Comparison of ENCODE assay signal across 28 mouse cellular contexts in genomic region chr10:13125811-13126210, GRCm38 (mm10). TPM values are rescaled to one million over a fixed set of nuclear protein-coding genes. Genes with fewer than 3 reads are reported as not detected.
DNase-seq lines count a peak whose midpoint lies in the region; ATAC-seq and TF ChIP-seq lines count a peak whose summit lies in the region.
"Had no signal": no experiment of that assay in that cellular context is flagged by ENCODE, and none has a peak within 500 bp of the region (broad histone marks: within the 10 kb centered on the region; RNA-seq: fewer than 3 reads in every experiment).

No protein-coding gene starts in this region.

- no peak overlapping the region for H3K4me3 ChIP-seq in intestine, embryonic 14.5 days (ENCODE audit: low read depth, low read length)
- H3K4me3 ChIP-seq in intestine, postnatal 0 days (ENCODE audit: low read depth, low read length), result no peak overlapping the region
- H3K4me3 ChIP-seq in midbrain, embryonic 16.5 days (ENCODE audit: low read depth, low read length), result no peak overlapping the region
- no peak overlapping the region for H3K4me3 ChIP-seq in midbrain, postnatal 0 days (ENCODE audit: low read depth, low read length)
- H3K4me3 ChIP-seq in limb, embryonic 10.5 days, result no peak overlapping the region
- H3K4me3 ChIP-seq in gastrocnemius, adult 2 months, result no peak overlapping the region
- H3K4me3 ChIP-seq: embryonic facial prominence, embryonic 10.5 days; embryonic facial prominence, embryonic 12.5 days; forebrain, embryonic 12.5 days had no signal

- peak; percentile 36 for DNase-seq in heart, adult 11 months
- DNase-seq in heart, postnatal 10 days, result no peak
- peak; percentile 33 for DNase-seq in intestine, embryonic 14.5 days (ENCODE audit: low spot score)
- no peak for DNase-seq in midbrain, postnatal 0 days (ENCODE audit: low spot score)
- peak; percentile 3 for DNase-seq in limb, embryonic 10.5 days (ENCODE audit: low spot score)
- no peak for DNase-seq in gastrocnemius, adult 2 months
- DNase-seq: adrenal gland, adult 8-10 months; adrenal gland, postnatal 14 days; adrenal gland, postnatal 36 days; cerebellum, adult 11-12 months; cerebellum, adult 2 months; cerebellum, adult 9-10 months; cerebellum, postnatal 10 days; cerebellum, postnatal 25 days; forebrain, postnatal 0 days had no signal

- peaks cover 38% of the 10 kb centered on the region; the same call in 1 of the 2 replicates for H3K36me3 ChIP-seq in intestine, embryonic 14.5 days (ENCODE audit: control insufficient read depth, insufficient read depth, low read length)
- peaks cover 22% of the 10 kb centered on the region for H3K36me3 ChIP-seq in intestine, postnatal 0 days (ENCODE audit: control insufficient read depth, insufficient read depth)
- H3K36me3 ChIP-seq in midbrain, embryonic 16.5 days (ENCODE audit: control insufficient read depth, insufficient read depth, low read length), result no peaks in the 10 kb centered on the region
- no peaks in the 10 kb centered on the region; the same call in 1 of the 2 replicates for H3K36me3 ChIP-seq in midbrain, postnatal 0 days (ENCODE audit: insufficient read depth, low read length)
- H3K36me3 ChIP-seq in limb, embryonic 10.5 days, result peaks cover 18% of the 10 kb centered on the region

- intact Hi-C loops in heart, postnatal 10 days (cut with DNase I), result no loop called here
- intact Hi-C loops in gastrocnemius, adult 2 months (cut with DNase I), result no loop called here

- no peak for ATAC-seq in intestine, embryonic 14.5 days (replicated peaks; ENCODE audit: low FRiP score, low TSS enrichment, low read depth)
- no peak for ATAC-seq in intestine, postnatal 0 days
- 0 out of 2 replicates have a peak, but pooled peaks have one; percentile 54 for ATAC-seq in midbrain, embryonic 16.5 days
- no peak for ATAC-seq in midbrain, postnatal 0 days (ENCODE audit: low FRiP score)
- ATAC-seq: activated CD4-positive, CD25-positive, alpha-beta regulatory T cell, adult 4 months; forebrain, embryonic 14.5 days; forebrain, postnatal 0 days had no signal

- no peaks in the 10 kb centered on the region for H3K4me1 ChIP-seq in intestine, embryonic 14.5 days (replicated peaks; ENCODE audit: control insufficient read depth, insufficient read depth, low read length)
- H3K4me1 ChIP-seq in intestine, postnatal 0 days (replicated peaks; ENCODE audit: control insufficient read depth, insufficient read depth, low read length), result no peaks in the 10 kb centered on the region
- H3K4me1 ChIP-seq in midbrain, embryonic 16.5 days (ENCODE audit: control insufficient read depth, insufficient read depth, low read length), result 0 out of 2 replicates have a peak, but pooled peaks cover 2% of the 10 kb centered on the region
- no peaks in the 10 kb centered on the region for H3K4me1 ChIP-seq in midbrain, postnatal 0 days (ENCODE audit: insufficient read depth, low read length)
- H3K4me1 ChIP-seq in limb, embryonic 10.5 days, result no peaks in the 10 kb centered on the region
- H3K4me1 ChIP-seq: embryonic facial prominence, embryonic 10.5 days; embryonic facial prominence, embryonic 12.5 days had no signal

- H3K27me3 ChIP-seq in intestine, embryonic 14.5 days (replicated peaks; ENCODE audit: control insufficient read depth, insufficient read depth, low read length), result no peaks in the 10 kb centered on the region
- H3K27me3 ChIP-seq in intestine, postnatal 0 days (replicated peaks; ENCODE audit: control insufficient read depth, insufficient read depth, low read length), result no peaks in the 10 kb centered on the region
- H3K27me3 ChIP-seq in midbrain, embryonic 16.5 days (ENCODE audit: control insufficient read depth, insufficient read depth, low read depth, low read length), result no peaks in the 10 kb centered on the region
- H3K27me3 ChIP-seq in midbrain, postnatal 0 days (ENCODE audit: insufficient read depth, low read length), result no peaks in the 10 kb centered on the region
- no peaks in the 10 kb centered on the region for H3K27me3 ChIP-seq in limb, embryonic 10.5 days (ENCODE audit: low read depth, poor library complexity, severe bottlenecking)
- H3K27me3 ChIP-seq: embryonic facial prominence, embryonic 12.5 days; forebrain, embryonic 12.5 days had no signal

- no peak overlapping the region for H3K27ac ChIP-seq in intestine, embryonic 14.5 days (ENCODE audit: low read depth)
- H3K27ac ChIP-seq in intestine, postnatal 0 days (ENCODE audit: low read depth, low read length), result no peak overlapping the region
- no peak overlapping the region for H3K27ac ChIP-seq in midbrain, embryonic 16.5 days (ENCODE audit: low read length)
- no peak overlapping the region for H3K27ac ChIP-seq in midbrain, postnatal 0 days (ENCODE audit: low read depth, low read length)
- H3K27ac ChIP-seq in limb, embryonic 10.5 days, result no peak overlapping the region
- H3K27ac ChIP-seq in gastrocnemius, adult 2 months, result no peak overlapping the region
- H3K27ac ChIP-seq: embryonic facial prominence, embryonic 10.5 days; embryonic facial prominence, embryonic 12.5 days; forebrain, embryonic 12.5 days had no signal

- TF ChIP-seq CTCF in intestine, postnatal 0 days (IDR thresholded peaks at IDR 0.05; ENCODE audit: low read depth), result no peak
- no peak for TF ChIP-seq CTCF in midbrain, postnatal 0 days (IDR thresholded peaks at IDR 0.05)
- no peak for TF ChIP-seq CTCF in gastrocnemius, adult 2 months (IDR thresholded peaks at IDR 0.05)

- H3K4me2 ChIP-seq in intestine, embryonic 14.5 days (ENCODE audit: low read length), result no peak overlapping the region
- no peak overlapping the region for H3K4me2 ChIP-seq in intestine, postnatal 0 days (replicated peaks; ENCODE audit: low read depth)
- no peak overlapping the region for H3K4me2 ChIP-seq in midbrain, embryonic 16.5 days (ENCODE audit: low read length)
- H3K4me2 ChIP-seq in midbrain, postnatal 0 days (ENCODE audit: low read depth, low read length, poor library complexity, severe bottlenecking), result no peak overlapping the region
- H3K4me2 ChIP-seq: embryonic facial prominence, embryonic 12.5 days; forebrain, embryonic 12.5 days had no signal

- no peak overlapping the region for H3K9ac ChIP-seq in intestine, embryonic 14.5 days (ENCODE audit: low read length)
- H3K9ac ChIP-seq in intestine, postnatal 0 days (ENCODE audit: low read depth, low read length), result no peak overlapping the region
- no peak overlapping the region for H3K9ac ChIP-seq in midbrain, embryonic 16.5 days (ENCODE audit: low read depth, low read length)
- H3K9ac ChIP-seq in midbrain, postnatal 0 days (replicated peaks; ENCODE audit: low read length, poor library complexity, severe bottlenecking), result no peak overlapping the region
- H3K9ac ChIP-seq: embryonic facial prominence, embryonic 12.5 days; forebrain, embryonic 12.5 days; forebrain, postnatal 0 days had no signal

- WGBS in intestine, embryonic 14.5 days, result 38% methylated on average over 3 of the region's 3 CpGs
- WGBS in intestine, postnatal 0 days, result 63% methylated on average over 3 of the region's 3 CpGs
- WGBS in midbrain, embryonic 16.5 days, result 49% methylated on average over 3 of the region's 3 CpGs
- WGBS in midbrain, postnatal 0 days, result 43% methylated on average over 3 of the region's 3 CpGs
- WGBS in limb, embryonic 10.5 days, result 79% methylated on average over 3 of the region's 3 CpGs

- H3K9me3 ChIP-seq in intestine, embryonic 14.5 days (ENCODE audit: control insufficient read depth, low read length), result no peaks in the 10 kb centered on the region
- H3K9me3 ChIP-seq in intestine, postnatal 0 days (ENCODE audit: control insufficient read depth), result no peaks in the 10 kb centered on the region
- H3K9me3 ChIP-seq in midbrain, embryonic 16.5 days (replicated peaks; ENCODE audit: control insufficient read depth, low read length, poor library complexity, severe bottlenecking), result no peaks in the 10 kb centered on the region
- no peaks in the 10 kb centered on the region for H3K9me3 ChIP-seq in midbrain, postnatal 0 days (ENCODE audit: low read length)
- no peaks in the 10 kb centered on the region for H3K9me3 ChIP-seq in limb, embryonic 10.5 days (replicated peaks)
- H3K9me3 ChIP-seq: embryonic facial prominence, embryonic 12.5 days; forebrain, embryonic 12.5 days had no signal

RNA-seq across cellular contexts. Expression of gene Zc2hc1b, which starts 52.0 kb away (rescaled TPM):
- total RNA-seq in heart, postnatal 10 days (2021), result not detected
- polyA plus RNA-seq in intestine, embryonic 14.5 days (2014; fragmentation: Nextera tagmentation; extraction: Ambion mirVana), result not detected in 2 replicates
- polyA plus RNA-seq in intestine, postnatal 0 days (2015; fragmentation: Nextera tagmentation; extraction: Ambion mirVana), result not detected in 2 replicates
- polyA plus RNA-seq in midbrain, embryonic 16.5 days (2015; fragmentation: Nextera tagmentation; extraction: Ambion mirVana), result not detected in 2 replicates
- not detected in 2 replicates for total RNA-seq in midbrain, postnatal 0 days (2014; rRNA removed)
- polyA plus RNA-seq in midbrain, postnatal 0 days (2015; fragmentation: Nextera tagmentation; extraction: Ambion mirVana), result not detected in 2 replicates
- polyA plus RNA-seq in limb, embryonic 10.5 days (2016; fragmentation: Nextera tagmentation; extraction: Ambion mirVana), result not detected in 2 replicates
- total RNA-seq in gastrocnemius, adult 2 months (2021), result not detected
- total RNA-seq: adrenal gland, adult 18-20 months; adrenal gland, adult 8-10 months; adrenal gland, postnatal 14 days; adrenal gland, postnatal 36 days; ES-E14; forebrain, postnatal 0 days; MEL had no signal
- polyA plus RNA-seq: activated CD4-positive, CD25-positive, alpha-beta regulatory T cell, adult 4 months; C2C12; cerebellum, adult 2 months; cortical plate, adult 2 months; embryonic facial prominence, embryonic 10.5 days; embryonic facial prominence, embryonic 12.5 days; embryonic facial prominence, embryonic 14.5 days; forebrain, embryonic 12.5 days; forebrain, embryonic 14.5 days; forebrain, postnatal 0 days had no signal

Comparison
In these comparisons a context has a peak if more than half of its experiments do, and no peak if none do; other contexts are left out.
1. DNase-seq: peak in heart, adult 11 months (single experiment), intestine, embryonic 14.5 days (single experiment) and limb, embryonic 10.5 days (single experiment); none in heart, postnatal 10 days (0 of 2), midbrain, postnatal 0 days (single experiment) and gastrocnemius, adult 2 months (single experiment).